Mouse (Mus musculus): ENCODE results near the gene Mrpl16. TPM values are rescaled to one million over a fixed set of nuclear protein-coding genes. Genes with fewer than 3 reads are reported as not detected.

Gene Mrpl16
- polyA plus RNA-seq, 1 experiment = 10.5 TPM

- no peak for TF ChIP-seq GATA1 (IDR thresholded peaks at IDR 0.05; ENCODE audit: borderline replicate concordance, low read length)
- no peak for TF ChIP-seq FLI1 (IDR thresholded peaks at IDR 0.05; ENCODE audit: low read length)
- H3K4me1 ChIP-seq = peaks cover 25% of the 10 kb centered on the region
- H3K36me3 ChIP-seq (replicated peaks; ENCODE audit: low read length) = no peaks in the 10 kb centered on the region
- no peak overlapping the region for H3K4me3 ChIP-seq (replicated peaks)
- H3K9me3 ChIP-seq = no peaks in the 10 kb centered on the region
- H3K27me3 ChIP-seq (replicated peaks) = peaks cover 62% of the 10 kb centered on the region
These were observed 43.5 kb downstream of the Mrpl16 start for GRCm38 (mm10) chr19:11813649-11814048.

GRCm38 (mm10) chr19:11814742-11815333, 44.6 kb downstream of the Mrpl16 start:
- TF ChIP-seq GATA1 (IDR thresholded peaks at IDR 0.05; ENCODE audit: borderline replicate concordance, low read length) = no peak
- no peak for TF ChIP-seq FLI1 (IDR thresholded peaks at IDR 0.05; ENCODE audit: low read length)
- Histone ChIP-seq H3K36me3 (replicated peaks; ENCODE audit: low read length) (no peaks in the 10 kb centered on the region), H3K27me3 (replicated peaks) (peaks cover 74% of the 10 kb centered on the region), H3K4me1 (peaks cover 37% of the 10 kb centered on the region), H3K9me3 (0 out of 2 replicates have a peak, but pooled peaks cover under 1% of the 10 kb centered on the region), H3K4me3 (replicated peaks) (no peak overlapping the region)

- peaks cover 72% of the 10 kb centered on the region for H3K27me3 ChIP-seq (replicated peaks)
These were observed 46.5 kb downstream of the Mrpl16 start for GRCm38 (mm10) chr19:11816706-11817105.

GRCm38 (mm10) chr19:11817586-11817985, 47.4 kb downstream of the Mrpl16 start:
- no peak overlapping the region for H3K4me3 ChIP-seq (replicated peaks)
- H3K27me3 ChIP-seq (replicated peaks) = peaks cover 72% of the 10 kb centered on the region
- TF ChIP-seq FLI1 (IDR thresholded peaks at IDR 0.05; ENCODE audit: low read length) (no peak), GATA1 (IDR thresholded peaks at IDR 0.05; ENCODE audit: borderline replicate concordance, low read length) (no peak)

More at GRCm38 (mm10) chr19:11816706-11817105, 46.5 kb downstream of the Mrpl16 start:
- H3K4me1 ChIP-seq = peaks cover 35% of the 10 kb centered on the region
- no peak overlapping the region for H3K4me3 ChIP-seq (replicated peaks)
- peaks cover 4% of the 10 kb centered on the region; the same call in 1 of the 2 replicates for H3K9me3 ChIP-seq
- TF ChIP-seq GATA1 (IDR thresholded peaks at IDR 0.05; ENCODE audit: borderline replicate concordance, low read length) (no peak), FLI1 (IDR thresholded peaks at IDR 0.05; ENCODE audit: low read length) (no peak)
- no peaks in the 10 kb centered on the region for H3K36me3 ChIP-seq (replicated peaks; ENCODE audit: low read length)

GRCm38 (mm10) chr19:11818199-11819142, 48.3 kb downstream of the Mrpl16 start:
- Histone ChIP-seq H3K9me3 (peaks cover 4% of the 10 kb centered on the region; the same call in 1 of the 2 replicates), H3K27me3 (replicated peaks) (peaks cover 66% of the 10 kb centered on the region), H3K36me3 (replicated peaks; ENCODE audit: low read length) (no peaks in the 10 kb centered on the region), H3K4me3 (replicated peaks) (peak overlapping the region; percentile 89), H3K4me1 (peaks cover 36% of the 10 kb centered on the region)
- TF ChIP-seq GATA1 (IDR thresholded peaks at IDR 0.05; ENCODE audit: borderline replicate concordance, low read length) (no peak), FLI1 (IDR thresholded peaks at IDR 0.05; ENCODE audit: low read length) (no peak)

More at GRCm38 (mm10) chr19:11817586-11817985, 47.4 kb downstream of the Mrpl16 start:
- Histone ChIP-seq H3K36me3 (replicated peaks; ENCODE audit: low read length) (no peaks in the 10 kb centered on the region), H3K9me3 (peaks cover 4% of the 10 kb centered on the region; the same call in 1 of the 2 replicates), H3K4me1 (peaks cover 35% of the 10 kb centered on the region)

GRCm38 (mm10) chr19:11819143-11819700, 49.0 kb downstream of the Mrpl16 start, which contains the start of gene Stx3:
Gene Stx3 (minus strand): TSS chr19:11819403.
- H3K27me3 ChIP-seq (replicated peaks) = peaks cover 59% of the 10 kb centered on the region
- H3K4me3 ChIP-seq (replicated peaks) = peak within 1 kb of the TSS; percentile 89

GRCm38 (mm10) chr19:11819800-11820199, 49.6 kb downstream of the Mrpl16 start:
- H3K4me3 ChIP-seq (replicated peaks) = peak overlapping the region; percentile 73

More at GRCm38 (mm10) chr19:11819143-11819700, 49.0 kb downstream of the Mrpl16 start, which contains the start of gene Stx3:
- peaks cover 4% of the 10 kb centered on the region; the same call in 1 of the 2 replicates for H3K9me3 ChIP-seq
- H3K36me3 ChIP-seq (replicated peaks; ENCODE audit: low read length) = no peaks in the 10 kb centered on the region
- TF ChIP-seq FLI1 (IDR thresholded peaks at IDR 0.05; ENCODE audit: low read length) = no peak
- TF ChIP-seq GATA1 (IDR thresholded peaks at IDR 0.05; ENCODE audit: borderline replicate concordance, low read length) = no peak
- H3K4me1 ChIP-seq = peaks cover 36% of the 10 kb centered on the region

GRCm38 (mm10) chr19:11820211-11820610, 50.0 kb downstream of the Mrpl16 start:
- Histone ChIP-seq H3K9me3 (peaks cover 4% of the 10 kb centered on the region; the same call in 1 of the 2 replicates), H3K36me3 (replicated peaks; ENCODE audit: low read length) (no peaks in the 10 kb centered on the region), H3K27me3 (replicated peaks) (peaks cover 53% of the 10 kb centered on the region), H3K4me3 (replicated peaks) (no peak overlapping the region), H3K4me1 (peaks cover 30% of the 10 kb centered on the region)
- TF ChIP-seq FLI1 (IDR thresholded peaks at IDR 0.05; ENCODE audit: low read length) (no peak), GATA1 (IDR thresholded peaks at IDR 0.05; ENCODE audit: borderline replicate concordance, low read length) (no peak)

More at GRCm38 (mm10) chr19:11819800-11820199, 49.6 kb downstream of the Mrpl16 start:
- TF ChIP-seq GATA1 (IDR thresholded peaks at IDR 0.05; ENCODE audit: borderline replicate concordance, low read length) = no peak
- TF ChIP-seq FLI1 (IDR thresholded peaks at IDR 0.05; ENCODE audit: low read length) = no peak
- Histone ChIP-seq H3K27me3 (replicated peaks) (peaks cover 57% of the 10 kb centered on the region), H3K36me3 (replicated peaks; ENCODE audit: low read length) (no peaks in the 10 kb centered on the region), H3K4me1 (peaks cover 34% of the 10 kb centered on the region), H3K9me3 (peaks cover 4% of the 10 kb centered on the region; the same call in 1 of the 2 replicates)

- TF ChIP-seq FLI1 (IDR thresholded peaks at IDR 0.05; ENCODE audit: low read length) = no peak
- no peak for TF ChIP-seq GATA1 (IDR thresholded peaks at IDR 0.05; ENCODE audit: borderline replicate concordance, low read length)
These were observed 53.3 kb downstream of the Mrpl16 start for GRCm38 (mm10) chr19:11823346-11824065.

More at GRCm38 (mm10) chr19:11823346-11824065, 53.3 kb downstream of the Mrpl16 start:
- peaks cover 22% of the 10 kb centered on the region for H3K4me1 ChIP-seq
- H3K9me3 ChIP-seq = peaks cover 4% of the 10 kb centered on the region; the same call in 1 of the 2 replicates
- H3K27me3 ChIP-seq (replicated peaks) = peaks cover 26% of the 10 kb centered on the region
- no peak overlapping the region for H3K4me3 ChIP-seq (replicated peaks)
- no peaks in the 10 kb centered on the region for H3K36me3 ChIP-seq (replicated peaks; ENCODE audit: low read length)

Other genes starting within 250 kb of the Mrpl16 start
- not detected in 2 replicates for gene Ms4a4d, start 233.6 kb upstream of the Mrpl16 start, polyA plus RNA-seq (2012; ENCODE audit: insufficient read depth, low replicate concordance)
- gene Ms4a6d, start 165.5 kb upstream of the Mrpl16 start, polyA plus RNA-seq (2012; ENCODE audit: insufficient read depth, low replicate concordance) = 2.4 TPM in 1 of 2 replicates, not detected in the other
- 0.35 TPM in 1 of 2 replicates, not detected in the other for gene Ms4a2, start 146.7 kb upstream of the Mrpl16 start, polyA plus RNA-seq (2012; ENCODE audit: insufficient read depth, low replicate concordance)
- gene Ms4a3, start 129.5 kb upstream of the Mrpl16 start, polyA plus RNA-seq (2012; ENCODE audit: insufficient read depth, low replicate concordance) = 0.74 and 1.9 TPM in 2 replicates
- gene Oosp2, start 109.8 kb upstream of the Mrpl16 start, polyA plus RNA-seq (2012; ENCODE audit: insufficient read depth, low replicate concordance) = not detected in 2 replicates
- not detected in 2 replicates for gene Oosp1, start 79.2 kb upstream of the Mrpl16 start, polyA plus RNA-seq (2012; ENCODE audit: insufficient read depth, low replicate concordance)
- not detected in 2 replicates for gene Oosp3, start 73.3 kb upstream of the Mrpl16 start, polyA plus RNA-seq (2012; ENCODE audit: insufficient read depth, low replicate concordance)
- gene Gif, start 22.8 kb upstream of the Mrpl16 start, polyA plus RNA-seq (2012; ENCODE audit: insufficient read depth, low replicate concordance) = not detected in 2 replicates
- gene Stx3, start 49.0 kb downstream of the Mrpl16 start, polyA plus RNA-seq (2012; ENCODE audit: insufficient read depth, low replicate concordance) = 2.6 TPM in 1 of 2 replicates, not detected in the other
- gene Olfr1417, start 68.8 kb downstream of the Mrpl16 start, polyA plus RNA-seq (2012; ENCODE audit: insufficient read depth, low replicate concordance) = not detected in 2 replicates
- gene Olfr1418, start 90.7 kb downstream of the Mrpl16 start, polyA plus RNA-seq (2012; ENCODE audit: insufficient read depth, low replicate concordance) = not detected in 2 replicates
- gene Olfr1419, start 104.7 kb downstream of the Mrpl16 start, polyA plus RNA-seq (2012; ENCODE audit: insufficient read depth, low replicate concordance) = not detected in 2 replicates
- gene Olfr1420, start 116.2 kb downstream of the Mrpl16 start, polyA plus RNA-seq (2012; ENCODE audit: insufficient read depth, low replicate concordance) = not detected in 2 replicates
- 2.4 and 5.5 TPM in 2 replicates for gene Patl1, start 142.0 kb downstream of the Mrpl16 start, polyA plus RNA-seq (2012; ENCODE audit: insufficient read depth, low replicate concordance)
- 0.73 and 3.0 TPM in 2 replicates for gene Osbp, start 195.6 kb downstream of the Mrpl16 start, polyA plus RNA-seq (2012; ENCODE audit: insufficient read depth, low replicate concordance)